Mouse (Mus musculus): Measurements from ENCODE around the gene Gpr45.

The Gpr45 gene

DNA sequence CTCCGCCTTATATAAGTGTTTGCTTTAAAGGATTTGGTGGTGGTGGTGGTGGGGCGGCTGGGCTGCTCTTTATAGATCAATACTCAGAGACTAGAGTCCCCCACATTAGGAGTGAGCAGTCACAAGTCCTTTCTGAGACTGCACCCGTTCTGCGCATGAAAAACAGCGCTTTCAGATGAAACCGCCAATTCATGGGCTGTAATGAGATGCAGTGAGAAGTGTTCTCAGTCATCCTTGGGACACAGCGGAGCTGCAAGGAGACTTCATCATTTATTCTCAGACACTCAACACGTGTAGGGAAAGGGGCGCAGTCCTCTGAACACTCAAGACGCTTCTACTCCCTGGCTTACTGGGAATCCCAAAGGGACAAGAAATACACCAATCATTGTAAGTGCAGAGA lies 95.1 kb downstream of the Gpr45 start:
- no peak for DNase-seq (ENCODE audit: low spot score in 2 of 2)

DNA sequence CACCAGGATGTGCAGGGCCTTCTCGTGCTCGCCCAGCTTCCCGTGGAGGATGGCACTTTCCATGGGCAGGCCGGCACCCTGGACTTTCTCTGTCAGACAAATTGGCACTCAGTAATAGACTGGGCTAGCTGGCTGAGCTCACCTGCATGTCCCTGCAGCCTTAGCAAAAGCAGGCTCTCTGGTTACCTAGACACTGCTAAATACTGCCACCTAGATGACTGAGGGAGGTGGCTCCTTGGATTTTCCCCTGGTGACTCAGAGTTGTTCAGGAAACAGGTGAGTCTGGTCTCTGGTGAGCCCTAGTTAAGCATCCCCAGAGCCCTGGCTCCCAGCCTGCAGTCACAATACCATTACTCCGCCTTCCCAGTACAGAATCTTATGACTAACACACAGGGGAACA lies 99.2 kb downstream of the Gpr45 start:
- DNase-seq (ENCODE audit: low spot score in 2 of 2), result no peak

DNA sequence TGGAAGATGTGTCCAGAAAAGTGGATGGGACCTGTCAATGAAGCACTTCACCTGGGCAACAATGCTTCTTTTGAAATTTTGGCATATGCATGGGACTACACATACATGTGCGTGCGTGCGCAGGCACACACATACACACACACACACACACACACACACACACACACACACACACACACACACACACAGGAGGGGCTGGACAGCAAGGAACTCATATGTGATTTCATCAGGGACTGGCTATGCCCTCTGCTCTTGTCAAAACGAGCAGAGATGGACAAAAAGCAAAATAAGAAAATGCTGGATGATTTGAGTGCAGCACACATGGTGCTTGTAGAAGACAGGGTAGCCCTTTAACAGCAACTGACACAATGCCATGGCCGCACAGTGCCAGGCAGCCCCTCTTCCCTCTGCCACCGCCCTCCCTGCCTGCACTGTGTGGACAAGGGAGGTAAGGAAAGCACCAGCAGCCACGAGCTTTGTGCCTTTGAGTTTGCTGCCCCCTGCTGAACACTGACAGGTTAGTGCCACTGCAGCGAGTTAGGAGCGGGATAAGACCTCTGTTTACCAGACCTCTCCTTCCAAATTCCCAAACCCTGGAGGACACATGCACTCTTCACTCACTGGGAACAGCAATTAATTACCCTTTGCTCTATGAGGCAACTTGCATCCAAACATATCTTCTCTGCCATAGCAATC lies 113.1 kb downstream of the Gpr45 start:
- DNase-seq (ENCODE audit: low spot score in 2 of 2), result peak; percentile 48 to 74

DNA sequence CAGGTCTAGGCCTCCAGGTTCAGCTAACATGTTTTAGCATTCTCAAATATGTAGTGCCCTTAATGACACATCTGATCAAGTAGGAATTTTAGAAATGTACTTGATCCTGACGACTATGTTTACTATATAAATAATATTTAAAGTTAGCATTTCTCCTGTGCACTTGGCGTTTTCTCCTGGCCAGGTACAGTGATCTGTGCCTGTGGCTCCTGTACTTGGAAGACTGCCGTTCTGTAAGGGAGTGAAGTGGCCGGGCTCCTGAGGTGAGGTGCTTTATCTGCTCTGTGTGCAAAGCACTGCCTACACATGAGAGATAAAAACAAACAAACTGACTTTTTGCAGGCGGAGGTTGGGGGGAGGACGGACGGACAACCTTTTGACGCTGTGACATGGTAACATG lies 113.9 kb downstream of the Gpr45 start:
- DNase-seq (ENCODE audit: low spot score in 2 of 2), result no peak

DNA sequence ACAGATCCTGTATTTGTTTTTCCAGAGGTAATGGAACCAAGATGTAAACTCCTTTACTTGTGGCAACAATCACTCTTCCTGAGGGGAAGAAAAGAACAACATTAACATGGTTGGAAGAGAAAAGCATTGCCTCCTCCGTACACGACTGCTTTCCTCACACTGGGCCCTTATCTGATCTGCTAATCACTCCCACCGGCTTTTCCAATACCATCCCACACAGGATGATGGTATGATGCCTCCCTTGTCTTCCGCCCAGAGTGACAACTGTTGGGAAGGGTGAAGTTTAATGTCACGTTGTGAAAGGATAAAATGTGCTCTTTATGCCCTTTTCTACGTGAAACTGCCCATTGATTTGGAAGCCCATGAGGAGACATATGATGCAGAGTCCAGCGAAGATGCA lies 114.9 kb downstream of the Gpr45 start:
- no peak for DNase-seq (ENCODE audit: low spot score in 2 of 2)

DNA sequence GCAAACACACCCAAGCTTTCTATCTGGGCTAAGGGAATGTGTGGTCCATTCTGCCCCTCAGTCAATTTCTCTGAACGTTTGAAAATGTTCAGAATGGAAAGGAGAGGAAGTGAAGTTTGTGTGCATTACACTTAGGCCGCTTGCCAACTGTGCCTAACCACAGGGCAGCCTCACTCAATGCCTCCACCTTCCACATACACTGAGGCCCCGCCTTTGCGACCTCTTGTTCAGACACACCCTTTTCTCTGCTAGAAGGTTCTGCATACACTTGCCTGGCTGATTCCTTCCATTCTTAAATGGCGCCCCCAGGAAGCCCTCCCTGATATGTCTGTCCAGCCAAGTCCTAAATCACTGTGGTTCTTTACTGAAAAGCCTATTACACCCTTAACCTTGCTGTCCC lies 118.1 kb downstream of the Gpr45 start:
- DNase-seq (ENCODE audit: low spot score in 2 of 2), result no peak

DNA sequence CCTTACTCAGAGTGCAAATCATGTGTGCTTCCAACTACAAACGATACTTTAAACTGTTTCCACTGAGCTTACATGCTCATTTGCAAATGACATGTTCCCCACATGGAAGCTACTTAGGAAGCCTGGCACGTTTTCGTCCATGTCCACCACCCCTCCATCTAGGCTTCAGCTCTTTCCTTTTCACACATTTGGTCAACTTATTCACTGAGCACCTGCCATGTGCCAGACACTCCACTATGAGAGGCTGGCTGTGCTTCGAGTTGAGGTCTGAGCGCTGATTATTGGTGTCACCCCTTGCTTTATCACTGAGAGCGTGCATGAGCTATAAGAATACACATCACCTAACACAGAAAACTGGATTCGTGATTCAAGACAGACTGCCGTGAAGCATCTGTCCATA lies 119.4 kb downstream of the Gpr45 start:
- no peak for DNase-seq (ENCODE audit: low spot score in 2 of 2)

DNA sequence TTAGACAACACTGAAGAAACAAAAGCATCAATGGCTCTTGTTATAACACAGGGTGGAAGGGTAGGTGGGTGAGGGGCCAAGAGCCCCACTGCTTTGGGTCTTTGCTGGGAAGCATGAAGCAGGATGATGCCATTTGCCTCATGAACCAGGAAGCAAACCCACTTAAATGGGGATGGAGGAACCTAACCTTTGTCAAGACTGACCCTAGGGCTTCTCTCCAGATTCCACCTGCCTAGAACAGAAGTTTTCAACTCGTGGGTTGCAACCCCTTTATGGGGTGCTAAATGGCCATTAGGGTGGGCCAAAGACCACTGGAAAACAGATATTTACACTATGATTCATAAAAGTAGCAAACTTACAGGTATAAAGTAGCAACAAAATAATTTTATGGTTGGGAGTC lies 119.9 kb downstream of the Gpr45 start:
- DNase-seq (ENCODE audit: low spot score in 2 of 2), result no peak

DNA sequence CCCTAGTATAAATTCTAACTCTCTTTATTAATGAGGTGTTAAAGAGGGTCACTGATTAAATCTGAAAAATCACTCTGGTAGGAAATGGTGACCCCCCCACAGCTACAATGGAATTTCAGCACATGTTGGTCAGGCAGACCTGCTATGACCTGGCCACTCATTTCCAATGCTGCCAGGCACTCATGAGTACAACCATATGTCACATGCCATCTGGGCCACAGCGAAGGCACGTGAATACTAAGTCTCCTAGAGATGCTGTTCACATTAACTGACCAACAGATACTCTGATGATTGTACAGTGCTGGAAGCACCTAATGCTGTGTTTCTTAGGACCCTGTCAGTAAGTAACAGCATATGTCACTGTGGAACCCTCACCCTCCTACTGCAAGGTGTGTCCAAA lies 122.1 kb downstream of the Gpr45 start:
- DNase-seq (ENCODE audit: low spot score in 2 of 2), result no peak

DNA sequence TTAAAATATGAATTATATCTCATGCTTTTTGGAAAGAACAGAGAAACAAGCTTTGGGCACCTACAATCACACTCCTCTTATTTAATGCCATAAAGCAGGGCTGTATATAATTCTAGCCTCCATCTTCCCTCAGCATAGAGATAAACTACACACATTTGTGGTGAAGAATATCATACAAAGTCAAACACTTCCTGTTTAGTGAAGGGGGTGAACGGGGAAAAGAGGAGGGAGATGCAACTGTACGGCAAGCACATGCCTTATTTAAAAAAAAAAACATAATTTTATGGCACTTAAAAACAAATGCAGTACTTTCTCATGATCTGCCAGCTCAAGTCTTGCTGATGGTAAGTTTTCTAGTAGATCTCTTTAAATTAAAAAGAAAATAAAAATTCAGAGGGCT lies 125.5 kb downstream of the Gpr45 start:
- DNase-seq (ENCODE audit: low spot score in 2 of 2), result no peak

DNA sequence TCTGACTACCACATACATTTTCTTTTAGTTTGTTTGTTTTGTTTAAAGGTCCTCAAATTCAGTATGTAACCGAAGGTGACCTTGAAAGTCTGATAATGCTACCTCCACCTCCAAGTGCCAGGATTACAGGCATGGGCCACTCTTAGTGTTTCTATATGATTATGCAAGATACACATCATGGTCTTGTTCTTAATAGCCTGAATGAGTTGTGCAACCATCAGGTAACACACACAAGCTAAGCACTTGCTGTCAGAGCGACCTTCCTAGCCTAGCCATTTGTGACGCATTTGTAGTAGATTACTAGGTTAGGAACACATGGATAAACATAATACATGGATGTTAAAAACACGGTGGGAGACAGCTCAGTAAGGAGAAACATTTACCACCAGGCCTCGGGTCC lies 130.3 kb downstream of the Gpr45 start:
- DNase-seq (ENCODE audit: low spot score in 2 of 2), result no peak
